Mouse (Mus musculus) olfactory bulb, adult 2 months (tissue): ENCODE measurements at regions not wholly inside any gene's neighbourhood (a gene's known extent, or its start where the extent isn't known, plus 50 kb on each side); places are given as distances from the start of the nearest gene placed in this dataset.

ENCODE experiments used
- H3K27ac ChIP-seq: fragments of 200-500 bp; 2 replicates; pipeline ENCODE4 v1.5.1; 2012; ENCODE audit warnings: low read depth, low read length; ENCODE audit not compliant: insufficient read depth
- H3K4me1 ChIP-seq: fragments of 200-500 bp; 2 replicates; pipeline ENCODE4 v1.6.1; 2012; ENCODE audit warnings: low read length; ENCODE audit not compliant: control insufficient read depth, insufficient read depth
- H3K4me3 ChIP-seq: fragments of 200-500 bp; 2 replicates; pipeline ENCODE4 v1.5.1; 2012; ENCODE audit warnings: mild to moderate bottlenecking, low read depth, low read length, moderate library complexity; ENCODE audit not compliant: insufficient read depth
- CTCF ChIP-seq: fragments of 200-500 bp; IDR thresholded peaks from 2 replicates; pipeline ENCODE4 v1.5.1; 2012; ENCODE audit warnings: low read depth, mild to moderate bottlenecking, low read length, moderate library complexity; ENCODE audit not compliant: insufficient read depth
- POLR2A ChIP-seq: fragments of 200-500 bp; IDR thresholded peaks from 2 replicates; pipeline ENCODE4 v1.6.1; 2012; ENCODE audit warnings: mild to moderate bottlenecking, low read depth, low read length, moderate library complexity; ENCODE audit not compliant: insufficient read depth
- WGBS: fragments of 180-500 bp; shearing (Covaris S2); methylation state at CpG from one replicate; pipeline ENCODE4 v1.1.7; 2018; 5-methylcytosine and 5-hydroxymethylcytosine counted together

DNA sequence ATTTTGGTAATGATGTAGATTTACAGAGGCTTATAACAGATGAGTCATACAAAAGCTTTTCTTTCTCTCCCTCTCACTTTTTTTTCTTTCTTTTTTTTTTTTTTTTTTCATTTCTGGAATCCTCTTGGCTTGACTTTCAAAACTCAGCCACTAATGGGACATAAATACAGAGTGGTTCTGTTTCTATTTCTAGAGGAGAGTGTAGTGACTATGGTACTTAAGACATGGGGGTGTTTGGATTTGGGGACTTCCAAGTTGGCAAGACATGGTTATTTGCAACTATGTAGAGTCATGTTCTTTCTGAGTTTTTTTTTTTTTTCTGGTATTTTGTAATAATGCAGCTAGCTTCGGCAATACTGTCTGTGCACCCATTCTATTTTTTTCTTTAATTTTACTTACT is 324.8 kb downstream of the Bckdhb start:
- Histone ChIP-seq H3K4me3 (no peak overlapping the region), H3K27ac (no peak overlapping the region), H3K4me1 (peaks cover 4% of the 10 kb centered on the region)
- no peak for TF ChIP-seq CTCF
- TF ChIP-seq POLR2A: no peak
- WGBS: 70% methylated on average over 1 of the region's 1 CpGs

DNA sequence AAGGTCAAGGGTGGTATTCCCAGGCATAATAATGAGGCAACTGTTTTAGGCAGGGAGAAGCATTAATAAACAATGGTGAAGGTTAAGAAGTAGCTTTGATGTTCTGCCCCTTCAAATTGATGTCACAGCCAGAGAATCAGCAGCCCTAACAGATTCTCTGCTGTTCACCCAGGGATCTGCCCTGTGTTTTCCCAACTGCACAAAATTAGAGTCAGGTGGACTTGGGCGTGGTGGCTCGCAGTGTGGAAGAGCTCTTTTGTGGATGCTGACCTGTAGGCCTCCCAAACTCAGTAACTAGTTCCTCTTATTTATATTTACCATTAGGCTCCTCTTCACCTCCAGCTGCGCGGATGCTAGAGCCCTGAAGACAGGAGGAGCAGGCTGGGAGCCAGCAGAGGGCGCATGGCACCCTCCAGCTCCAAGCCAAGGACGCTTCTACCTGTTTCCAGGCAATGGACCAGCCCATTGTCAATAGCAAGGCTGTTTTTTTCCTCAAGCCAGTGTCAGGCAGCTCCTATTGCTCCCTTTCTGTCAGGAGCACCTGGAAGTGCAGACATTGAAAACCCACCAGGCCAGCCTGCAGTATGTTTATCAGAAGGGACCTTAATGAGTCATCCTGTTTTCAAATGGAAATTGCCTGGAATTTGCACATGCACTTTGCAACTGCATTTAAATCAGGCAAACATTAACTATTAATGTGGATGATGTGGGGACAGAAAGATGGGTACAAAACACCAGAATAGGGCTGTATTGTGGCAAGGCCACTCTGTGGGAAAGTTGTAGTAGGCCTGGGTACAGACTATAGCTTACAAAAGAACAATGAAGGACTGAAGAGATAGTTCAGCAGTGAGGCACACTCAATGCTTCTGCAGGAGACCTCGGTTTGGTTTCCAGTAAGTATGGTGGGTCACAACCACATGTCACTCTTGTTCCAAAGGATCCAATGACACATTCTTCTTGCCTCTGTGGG is 328.4 kb downstream of the Bckdhb start:
- Histone ChIP-seq H3K4me3 (no peak overlapping the region), H3K27ac (no peak overlapping the region), H3K4me1 (peaks cover 4% of the 10 kb centered on the region)
- 24% methylated on average over 7 of the region's 7 CpGs for WGBS
- peak; percentile 69; the same call in 1 of the 2 replicates for TF ChIP-seq CTCF
- no peak for TF ChIP-seq POLR2A

DNA sequence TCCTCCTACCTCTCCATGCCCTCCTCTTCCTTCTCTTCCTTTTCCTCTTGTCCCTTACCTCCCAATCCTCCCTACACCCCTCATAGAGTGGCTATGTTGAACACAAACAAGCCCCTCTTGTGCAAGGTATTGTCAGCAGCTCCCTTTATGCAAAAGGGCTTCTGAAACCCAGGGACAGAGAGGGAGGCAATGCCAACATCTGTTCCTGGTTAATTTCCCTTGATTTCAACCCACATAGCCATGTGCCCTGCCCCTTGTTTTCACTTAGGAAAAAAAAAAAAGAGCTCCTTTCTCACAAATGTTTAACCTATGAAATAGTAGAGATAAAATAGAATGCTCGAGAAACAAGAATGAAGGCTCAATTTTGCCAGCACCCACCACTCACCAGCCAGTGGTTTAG is 333.5 kb downstream of the Bckdhb start:
- 76% methylated on average over 1 of the region's 1 CpGs for WGBS
- TF ChIP-seq POLR2A: no peak
- TF ChIP-seq CTCF: no peak
- Histone ChIP-seq H3K27ac (no peak overlapping the region), H3K4me1 (no peaks in the 10 kb centered on the region), H3K4me3 (no peak overlapping the region)

DNA sequence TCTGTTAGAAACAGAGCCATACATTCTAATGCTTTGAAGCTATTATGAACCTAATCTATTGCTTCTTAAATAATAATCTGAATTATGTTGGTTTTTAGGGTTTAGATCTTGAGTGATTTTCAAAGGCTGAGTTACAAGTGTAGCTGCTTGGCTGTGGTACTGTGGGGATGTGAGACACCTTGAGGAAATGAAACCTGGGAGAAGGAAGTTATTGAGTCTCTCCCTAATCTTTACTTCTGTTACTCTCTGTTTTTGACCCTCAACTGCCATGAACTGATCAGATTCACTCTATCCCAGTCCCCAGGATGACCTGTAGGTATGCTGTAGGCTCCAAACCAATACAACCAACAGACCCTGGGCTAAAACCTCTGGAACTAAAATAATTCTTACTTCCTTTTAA is 334.8 kb downstream of the Bckdhb start:
- H3K4me3 ChIP-seq: no peak overlapping the region
- H3K4me1 ChIP-seq: no peaks in the 10 kb centered on the region
- H3K27ac ChIP-seq: no peak overlapping the region
- TF ChIP-seq POLR2A (no peak), CTCF (no peak)

DNA sequence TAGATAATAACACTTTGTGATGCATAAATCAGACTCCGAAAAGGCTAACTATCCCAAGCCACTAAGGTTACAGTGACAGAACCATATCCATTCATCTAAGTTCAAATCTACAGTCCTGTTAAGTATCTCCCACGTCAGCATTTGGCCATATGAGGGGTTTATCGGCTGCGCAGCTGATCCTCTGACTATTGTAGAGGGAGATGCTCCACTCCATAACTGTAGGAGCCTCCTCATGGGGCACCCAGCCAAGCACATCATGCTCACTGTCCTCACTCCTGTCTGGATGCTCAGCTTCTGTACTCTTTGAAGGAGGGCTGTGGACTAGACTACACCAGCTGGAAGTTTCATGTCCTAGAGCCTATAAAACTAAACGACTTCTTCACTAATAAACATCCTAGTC is 337.2 kb downstream of the Bckdhb start:
- 88% methylated on average over 5 of the region's 5 CpGs for WGBS
- Histone ChIP-seq H3K27ac (no peak overlapping the region), H3K4me3 (no peak overlapping the region), H3K4me1 (no peaks in the 10 kb centered on the region)
- TF ChIP-seq POLR2A: no peak
- no peak for TF ChIP-seq CTCF

DNA sequence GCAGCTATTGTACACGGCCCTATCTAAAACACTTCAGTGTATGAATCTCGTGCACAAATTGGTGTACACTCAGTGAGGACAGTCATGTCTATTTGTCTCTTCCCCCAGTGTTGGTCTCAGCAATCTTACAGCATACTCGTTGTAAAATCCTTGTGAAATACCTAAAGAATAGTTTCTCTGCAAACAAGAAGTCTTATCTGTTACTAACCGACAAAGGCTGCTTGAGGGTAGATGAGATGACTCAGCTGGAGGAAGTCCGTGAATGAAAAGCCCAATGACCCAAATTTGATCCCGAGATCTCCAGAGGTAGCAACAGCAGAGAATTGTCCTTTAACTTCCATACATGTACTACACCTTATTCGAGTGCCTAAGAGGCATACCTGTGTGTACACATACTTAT is 342.0 kb downstream of the Bckdhb start:
- Histone ChIP-seq H3K27ac (no peak overlapping the region), H3K4me3 (no peak overlapping the region), H3K4me1 (no peaks in the 10 kb centered on the region)
- TF ChIP-seq CTCF: no peak
- TF ChIP-seq POLR2A: no peak
- WGBS: 82% methylated on average over 7 of the region's 7 CpGs

DNA sequence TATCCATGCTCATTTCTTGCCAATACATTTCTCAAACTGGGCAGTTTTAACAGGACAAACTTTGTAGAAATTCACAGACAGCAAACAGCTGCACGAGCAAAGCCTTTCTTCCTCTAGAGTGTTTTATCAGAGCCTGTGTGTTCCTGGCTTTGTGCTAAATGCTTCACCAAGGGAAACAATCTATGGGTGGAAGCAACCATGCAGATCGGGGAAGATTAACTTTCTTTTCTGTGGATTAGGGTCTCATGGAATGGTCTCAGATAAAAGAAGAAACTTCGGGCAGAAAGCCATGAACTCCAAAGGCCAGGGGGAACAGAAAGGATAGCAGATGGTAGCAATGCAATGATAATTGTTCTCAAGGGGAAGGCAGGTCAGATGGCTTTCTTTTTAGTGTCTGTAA is 349.7 kb downstream of the Bckdhb start:
- Histone ChIP-seq H3K4me3 (no peak overlapping the region), H3K27ac (no peak overlapping the region), H3K4me1 (no peaks in the 10 kb centered on the region)
- no peak for TF ChIP-seq POLR2A
- TF ChIP-seq CTCF: no peak
- WGBS: 47% methylated on average over 3 of the region's 3 CpGs

DNA sequence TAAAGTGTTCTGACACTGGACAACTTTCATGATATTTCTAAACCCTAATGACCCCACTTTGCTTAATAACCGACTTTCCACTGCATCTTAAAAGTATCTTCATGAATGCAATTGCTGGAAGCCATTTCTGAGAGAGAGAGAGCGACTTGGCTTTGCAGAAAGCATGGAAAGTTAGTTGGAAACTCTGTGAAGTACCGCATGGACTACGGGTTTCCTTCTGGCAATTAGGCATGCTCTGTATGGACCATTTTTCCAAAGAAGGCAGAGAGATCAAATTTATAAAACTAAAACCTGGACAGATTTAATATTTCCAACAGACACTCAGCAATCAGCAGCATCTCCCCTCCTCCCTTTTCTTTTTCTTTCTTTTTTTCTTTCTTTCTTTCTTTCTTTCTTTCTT is 353.4 kb downstream of the Bckdhb start:
- 63% methylated on average over 4 of the region's 4 CpGs for WGBS
- Histone ChIP-seq H3K4me3 (no peak overlapping the region), H3K4me1 (no peaks in the 10 kb centered on the region), H3K27ac (no peak overlapping the region)
- TF ChIP-seq CTCF: no peak

DNA sequence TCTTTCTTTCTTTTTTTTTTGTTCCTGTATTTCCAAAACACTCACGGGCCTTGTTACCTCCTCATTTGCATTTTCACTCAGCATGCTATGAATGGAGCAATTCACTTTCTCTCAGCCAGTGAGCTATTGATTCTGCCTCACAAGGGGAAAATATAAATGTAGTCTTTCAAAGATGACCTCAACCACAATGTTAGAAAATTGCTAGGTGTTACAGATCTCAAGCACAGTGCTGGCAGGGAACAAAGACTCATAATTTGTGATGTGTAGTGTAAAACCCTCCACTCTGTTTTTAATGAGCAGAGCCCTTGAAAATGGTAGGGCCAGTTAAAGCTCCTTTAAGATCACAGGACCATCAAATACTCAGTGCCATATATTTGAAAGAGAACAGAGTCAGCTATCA is 353.8 kb downstream of the Bckdhb start:
- no peak overlapping the region for H3K4me3 ChIP-seq
- 18% methylated on average over 1 of the region's 1 CpGs for WGBS
- H3K4me1 ChIP-seq: no peaks in the 10 kb centered on the region
- H3K27ac ChIP-seq: no peak overlapping the region
- no peak for TF ChIP-seq CTCF
- TF ChIP-seq POLR2A: no peak

DNA sequence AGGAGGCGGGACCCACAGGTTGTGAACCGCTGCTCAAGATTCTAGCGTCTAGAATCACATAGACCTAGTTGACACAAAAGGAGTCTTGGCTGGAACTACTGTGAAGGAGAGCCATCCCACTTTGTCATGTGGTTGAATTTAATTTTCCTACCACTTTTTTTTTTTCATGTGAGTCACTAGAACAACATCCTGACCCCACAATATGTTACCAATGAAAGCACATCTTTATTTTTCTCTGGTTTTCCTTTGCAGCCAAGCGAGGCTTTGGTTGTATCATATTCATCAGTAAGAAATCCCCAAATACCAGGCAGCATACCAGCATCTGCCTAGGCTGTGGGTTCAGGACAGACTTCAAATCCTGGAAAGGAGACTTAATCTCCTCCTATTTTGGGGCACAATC is 356.0 kb downstream of the Bckdhb start:
- TF ChIP-seq CTCF (no peak), POLR2A (no peak)
- no peak overlapping the region for H3K4me3 ChIP-seq
- WGBS: 94% methylated on average over 4 of the region's 4 CpGs
- no peak overlapping the region for H3K27ac ChIP-seq
- H3K4me1 ChIP-seq: no peaks in the 10 kb centered on the region
